In the genomic region with DNA sequence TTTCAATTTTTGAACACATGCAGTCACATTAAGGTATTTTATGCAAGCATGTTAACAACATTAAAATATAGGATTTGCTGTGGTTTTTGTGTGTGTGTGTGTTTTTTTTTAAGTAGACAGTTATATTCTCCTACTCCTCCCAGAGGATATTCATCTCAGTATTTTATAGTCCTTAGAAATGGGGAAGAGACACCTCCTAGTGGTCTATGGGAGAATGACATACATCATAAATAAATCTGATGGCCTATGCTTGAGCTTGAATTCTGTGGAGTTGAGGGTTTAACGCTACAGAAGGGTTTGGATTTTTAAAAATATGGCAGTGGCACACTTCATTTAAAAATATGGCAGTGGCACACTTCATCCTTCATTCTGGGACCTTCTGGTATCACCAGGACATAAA, we compare ENCODE assay signal across 8 mouse cellular contexts. TPM values are rescaled to one million over a fixed set of nuclear protein-coding genes. Genes with fewer than 3 reads are reported as not detected.
DNase-seq lines count a peak whose midpoint lies in the region; ATAC-seq and TF ChIP-seq lines count a peak whose summit lies in the region.

No protein-coding gene starts in this region.

- TF ChIP-seq CTCF in lung, adult 2 months (IDR thresholded peaks at IDR 0.05; ENCODE audit: insufficient read depth, low read length): peak; percentile 27; the same call in 1 of the 2 replicates

- no peak for DNase-seq in frontal cortex, postnatal 14 days (ENCODE audit: low spot score in 2 of 2)
- DNase-seq in lung, adult 2 months: no peak
- no peak for DNase-seq in lung, postnatal 10 days
- DNase-seq in c-Kit-positive CD71-positive TER-119-positive erythroid progenitor cells, embryonic 14.5 days (ENCODE audit: low spot score): peak; percentile 16
- DNase-seq in retina, postnatal 1 day: peak; percentile 68
- no peak for DNase-seq in cerebellum, postnatal 36 days

- TF ChIP-seq POLR2A in lung, adult 2 months (IDR thresholded peaks at IDR 0.05; ENCODE audit: borderline replicate concordance, extremely low read depth, low read depth, low read length): no peak

- WGBS in lung, adult 2 months: 36% methylated on average over 1 of the region's 1 CpGs

- H3K4me3 ChIP-seq in lung, adult 2 months (replicated peaks; ENCODE audit: extremely low read depth, low read depth, low read length): no peak overlapping the region

- ATAC-seq in frontal cortex, adult (ENCODE audit: low TSS enrichment): peak; percentile 69; the same call in 1 of the 2 replicates
- ATAC-seq in erythroblast, adult 5-6 weeks (replicated peaks; ENCODE audit: low FRiP score, poor library complexity, severe bottlenecking): no peak

- no peaks in the 10 kb centered on the region for H3K4me1 ChIP-seq in lung, adult 2 months (ENCODE audit: control insufficient read depth, insufficient read depth, low read length)

RNA-seq across cellular contexts. Expression of a gene that starts 46.0 kb away (rescaled TPM):
- 1.6 and 83.3 TPM in 2 replicates for polyA plus RNA-seq in lung, adult 2 months (2012; rRNA removed)
- total RNA-seq in erythroblast, adult 5-6 weeks (2015; ENCODE audit: low replicate concordance): 0.63 and 2.3 TPM in 2 replicates
- total RNA-seq in erythroblast, adult 5-6 weeks (2017; ENCODE audit: low replicate concordance): 0.28 TPM in 1 of 2 replicates, not detected in the other

RNA-seq across cellular contexts. Expression of a gene that starts 54.1 kb away (rescaled TPM):
- not detected in 2 replicates for polyA plus RNA-seq in lung, adult 2 months (2012; rRNA removed)
- not detected in 2 replicates for total RNA-seq in erythroblast, adult 5-6 weeks (2015; ENCODE audit: low replicate concordance)
- not detected in 2 replicates for total RNA-seq in erythroblast, adult 5-6 weeks (2017; ENCODE audit: low replicate concordance)

Comparison
In these comparisons a context has a peak if more than half of its experiments do, and no peak if none do; other contexts are left out.
1. DNase-seq: peak in c-Kit-positive CD71-positive TER-119-positive erythroid progenitor cells, embryonic 14.5 days (single experiment) and retina, postnatal 1 day (single experiment); none in frontal cortex, postnatal 14 days (0 of 2), lung, adult 2 months (single experiment), lung, postnatal 10 days (single experiment) and cerebellum, postnatal 36 days (0 of 2).